Mouse (Mus musculus) kidney, postnatal 0 days (tissue): ENCODE measurements around the gene Atf7ip2. TPM values are rescaled to one million over a fixed set of nuclear protein-coding genes. Genes with fewer than 3 reads are reported as not detected.
"Not testable (repeated sequence)": the region's sequence is repeated elsewhere in the genome, so short reads cannot be mapped to it uniquely, and the experiment has no call there.

Source experiments
- ATAC-seq: fragments of 200-750 bp; cut with Nextera tagmentation; replicated peaks from 2 replicates; pipeline ENCODE4 v1.8.0; 2017; ENCODE audit warnings: low read depth, moderate number of reproducible peaks, moderate TSS enrichment, moderate library complexity; ENCODE audit not compliant: low FRiP score
- DNase-seq: peaks from one replicate; pipeline ENCODE4 v3.0.0-alpha.2; 2016; ENCODE audit warnings: low spot score
- H3K27ac ChIP-seq: fragments of 300-500 bp; sonication (generic); 2 replicates; pipeline ENCODE4 v1.5.1; 2014; ENCODE audit warnings: mild to moderate bottlenecking
- H3K27me3 ChIP-seq: fragments of 300-500 bp; sonication (generic); 2 replicates; pipeline ENCODE4 v1.6.1; 2014; ENCODE audit warnings: low read length, mixed read lengths; ENCODE audit not compliant: insufficient read depth
- H3K36me3 ChIP-seq: fragments of 300-500 bp; sonication (generic); 2 replicates; pipeline ENCODE4 v1.6.1; 2014; ENCODE audit warnings: low read length, mixed read lengths; ENCODE audit not compliant: insufficient read depth
- H3K4me1 ChIP-seq: fragments of 300-500 bp; sonication (generic); replicated peaks from 2 replicates; pipeline ENCODE4 v1.6.1; 2014; ENCODE audit warnings: antibody characterized with exemption, low read length, mixed read lengths; ENCODE audit not compliant: insufficient read depth
- H3K4me2 ChIP-seq: fragments of 300-500 bp; sonication (generic); 2 replicates; pipeline ENCODE4 v1.6.1; 2014; ENCODE audit warnings: mild to moderate bottlenecking, low read length, moderate library complexity, mixed read lengths
- H3K4me3 ChIP-seq: fragments of 300-500 bp; sonication (generic); replicated peaks from 2 replicates; pipeline ENCODE4 v1.5.1; 2014; ENCODE audit warnings: low read depth, low read length
- H3K9ac ChIP-seq: fragments of 300-500 bp; sonication (generic); 2 replicates; pipeline ENCODE4 v1.6.1; 2014; ENCODE audit warnings: low read depth, low read length
- H3K9me3 ChIP-seq: fragments of 300-500 bp; sonication (generic); replicated peaks from 2 replicates; pipeline ENCODE4 v1.6.1; 2016; ENCODE audit warnings: low read length, inconsistent platforms, mixed read lengths
- CTCF ChIP-seq: IDR thresholded peaks from 2 replicates; pipeline ENCODE4 v1.5.1; 2016; ENCODE audit warnings: antibody characterized with exemption, low read depth, mild to moderate bottlenecking, moderate library complexity
- WGBS: fragments of 180-500 bp; shearing (Covaris S2); extraction: QIAGEN DNeasy Blood & Tissue Kit; methylation state at CpG from one replicate; pipeline ENCODE4 v1.1.7; 2014; 5-methylcytosine and 5-hydroxymethylcytosine counted together
- polyA plus RNA-seq: library from polyadenylated mRNA; unstranded; fragments of >200 nt; fragmentation: Nextera tagmentation; extraction: Ambion mirVana; gene quantifications from 2 replicates; pipeline ENCODE4 v1.2.1, GENCODE M21; 2015

Atf7ip2 gene
- polyA plus RNA-seq, 1 experiment from 2014 or later = 0.79 TPM

- no peaks in the 10 kb centered on the region for H3K27me3 ChIP-seq
Measured at GRCm38 (mm10) chr16:10172179-10172820, 20.2 kb upstream of the Atf7ip2 start.

GRCm38 (mm10) chr16:10187461-10187860 lies 5.1 kb upstream of the Atf7ip2 start:
- H3K4me3 ChIP-seq, H3K27ac ChIP-seq, H3K9ac ChIP-seq, H3K4me1 ChIP-seq, H3K36me3 ChIP-seq, DNase-seq, ATAC-seq, H3K4me2 ChIP-seq, H3K27me3 ChIP-seq, H3K9me3 ChIP-seq: not testable (repeated sequence)
- 97% methylated on average over 10 of the region's 10 CpGs for WGBS

More at GRCm38 (mm10) chr16:10172179-10172820, 20.2 kb upstream of the Atf7ip2 start:
- Histone ChIP-seq H3K36me3 (no peaks in the 10 kb centered on the region), H3K4me1 (no peaks in the 10 kb centered on the region), H3K27ac (no peak overlapping the region), H3K9ac (no peak overlapping the region), H3K9me3 (no peaks in the 10 kb centered on the region), H3K4me3 (no peak overlapping the region), H3K4me2 (no peak overlapping the region)
- no peak for TF ChIP-seq CTCF
- ATAC-seq (no peak), DNase-seq (no peak)
- 97% methylated on average over 3 of the region's 3 CpGs for WGBS

GRCm38 (mm10) chr16:10208777-10209176 lies 16.3 kb downstream of the Atf7ip2 start:
- no peaks in the 10 kb centered on the region for H3K4me1 ChIP-seq
- H3K9me3 ChIP-seq = no peaks in the 10 kb centered on the region
- H3K4me2 ChIP-seq = no peak overlapping the region
- TF ChIP-seq CTCF = peak; percentile 43
- DNase-seq = no peak
- no peak overlapping the region for H3K27ac ChIP-seq
- 89% methylated on average over 1 of the region's 1 CpGs for WGBS
- H3K36me3 ChIP-seq = no peaks in the 10 kb centered on the region
- H3K27me3 ChIP-seq = no peaks in the 10 kb centered on the region
- no peak for ATAC-seq
- H3K9ac ChIP-seq = no peak overlapping the region
- no peak overlapping the region for H3K4me3 ChIP-seq

GRCm38 (mm10) chr16:10216366-10216765 lies 23.9 kb downstream of the Atf7ip2 start:
- not testable (repeated sequence) for H3K27ac ChIP-seq, H3K4me1 ChIP-seq, H3K9ac ChIP-seq, H3K36me3 ChIP-seq, H3K27me3 ChIP-seq, DNase-seq, H3K4me3 ChIP-seq, ATAC-seq, H3K9me3 ChIP-seq, H3K4me2 ChIP-seq
- 100% methylated on average over 1 of the region's 1 CpGs for WGBS

- not testable (repeated sequence) for H3K4me3 ChIP-seq, DNase-seq, ATAC-seq, H3K27ac ChIP-seq, H3K4me2 ChIP-seq, H3K4me1 ChIP-seq, H3K36me3 ChIP-seq, H3K9ac ChIP-seq, H3K9me3 ChIP-seq, H3K27me3 ChIP-seq
- 85% methylated on average over 2 of the region's 2 CpGs for WGBS
Measured at GRCm38 (mm10) chr16:10217020-10217419, 24.5 kb downstream of the Atf7ip2 start.

GRCm38 (mm10) chr16:10227361-10227760 lies 34.8 kb downstream of the Atf7ip2 start:
- no peak overlapping the region for H3K4me3 ChIP-seq
- H3K36me3 ChIP-seq = no peaks in the 10 kb centered on the region
- ATAC-seq = no peak
- no peak for TF ChIP-seq CTCF
- 76% methylated on average over 2 of the region's 2 CpGs for WGBS
- H3K4me2 ChIP-seq = no peak overlapping the region
- H3K4me1 ChIP-seq = no peaks in the 10 kb centered on the region
- no peaks in the 10 kb centered on the region for H3K9me3 ChIP-seq
- no peaks in the 10 kb centered on the region for H3K27me3 ChIP-seq
- no peak for DNase-seq
- H3K27ac ChIP-seq = no peak overlapping the region
- H3K9ac ChIP-seq = no peak overlapping the region

- no peak overlapping the region for H3K27ac ChIP-seq
- no peaks in the 10 kb centered on the region for H3K27me3 ChIP-seq
- H3K4me2 ChIP-seq = no peak overlapping the region
- no peak for DNase-seq
- no peak for ATAC-seq
- no peak for TF ChIP-seq CTCF
- H3K36me3 ChIP-seq = no peaks in the 10 kb centered on the region
- H3K9ac ChIP-seq = no peak overlapping the region
- no peaks in the 10 kb centered on the region for H3K9me3 ChIP-seq
- H3K4me3 ChIP-seq = no peak overlapping the region
- no peaks in the 10 kb centered on the region for H3K4me1 ChIP-seq
Measured at GRCm38 (mm10) chr16:10236601-10237000, 44.1 kb downstream of the Atf7ip2 start.
